Mouse (Mus musculus) forebrain, embryonic 13.5 days (tissue): ENCODE data around the gene Plekhg6. TPM values are rescaled to one million over a fixed set of nuclear protein-coding genes. Genes with fewer than 3 reads are reported as not detected.

Source experiments
- ATAC-seq: fragments of 200-750 bp; cut with Nextera tagmentation; 2 replicates; pipeline ENCODE4 v1.8.0; 2017
- H3K27ac ChIP-seq: fragments of 300-500 bp; sonication (generic); 2 replicates; pipeline ENCODE4 v1.5.1; 2015; ENCODE audit warnings: inconsistent platforms, mild to moderate bottlenecking, moderate library complexity
- H3K27me3 ChIP-seq: fragments of 300-500 bp; sonication (generic); 2 replicates; pipeline ENCODE4 v1.6.1; 2015; ENCODE audit warnings: mild to moderate bottlenecking, inconsistent platforms
- H3K36me3 ChIP-seq: fragments of 300-500 bp; sonication (generic); 2 replicates; pipeline ENCODE4 v1.6.1; 2015; ENCODE audit warnings: mild to moderate bottlenecking, inconsistent platforms; ENCODE audit not compliant: poor library complexity, severe bottlenecking
- H3K4me1 ChIP-seq: fragments of 300-500 bp; sonication (generic); 2 replicates; pipeline ENCODE4 v1.6.1; 2015; ENCODE audit warnings: inconsistent platforms
- H3K4me2 ChIP-seq: fragments of 300-500 bp; sonication (generic); 2 replicates; pipeline ENCODE4 v1.6.1; 2015; ENCODE audit warnings: inconsistent platforms, mild to moderate bottlenecking, moderate library complexity
- H3K4me3 ChIP-seq: fragments of 300-500 bp; sonication (generic); 2 replicates; pipeline ENCODE4 v1.5.1; 2015; ENCODE audit warnings: mild to moderate bottlenecking, inconsistent platforms
- H3K9ac ChIP-seq: fragments of 300-500 bp; sonication (generic); 2 replicates; pipeline ENCODE4 v1.6.1; 2015; ENCODE audit warnings: mild to moderate bottlenecking, inconsistent platforms
- H3K9me3 ChIP-seq: fragments of 300-500 bp; sonication (generic); replicated peaks from 2 replicates; pipeline ENCODE4 v1.6.1; 2016; ENCODE audit warnings: inconsistent platforms
- WGBS: fragments of 180-500 bp; shearing (Covaris S2); methylation state at CpG from one replicate; pipeline ENCODE4 v1.1.7; 2015; 5-methylcytosine and 5-hydroxymethylcytosine counted together
- polyA plus RNA-seq: library from polyadenylated mRNA; unstranded; fragments of >200 nt; fragmentation: Nextera tagmentation; extraction: Ambion mirVana; gene quantifications from 2 replicates; pipeline ENCODE4 v1.2.1, GENCODE M21; 2015

The Plekhg6 gene
- polyA plus RNA-seq, 1 experiment from 2014 or later, result 0.08 TPM

- Histone ChIP-seq H3K9me3 (no peaks in the 10 kb centered on the region), H3K4me1 (peaks cover 16% of the 10 kb centered on the region), H3K27ac (no peak overlapping the region), H3K4me3 (no peak overlapping the region), H3K36me3 (no peaks in the 10 kb centered on the region), H3K27me3 (peaks cover 63% of the 10 kb centered on the region), H3K9ac (no peak overlapping the region), H3K4me2 (no peak overlapping the region)
- 11% methylated on average over 6 of the region's 6 CpGs for WGBS
- ATAC-seq, result no peak
These were observed 2.0 kb downstream of the Plekhg6 start for GRCm38 (mm10) chr6:125378621-125379020.

DNA sequence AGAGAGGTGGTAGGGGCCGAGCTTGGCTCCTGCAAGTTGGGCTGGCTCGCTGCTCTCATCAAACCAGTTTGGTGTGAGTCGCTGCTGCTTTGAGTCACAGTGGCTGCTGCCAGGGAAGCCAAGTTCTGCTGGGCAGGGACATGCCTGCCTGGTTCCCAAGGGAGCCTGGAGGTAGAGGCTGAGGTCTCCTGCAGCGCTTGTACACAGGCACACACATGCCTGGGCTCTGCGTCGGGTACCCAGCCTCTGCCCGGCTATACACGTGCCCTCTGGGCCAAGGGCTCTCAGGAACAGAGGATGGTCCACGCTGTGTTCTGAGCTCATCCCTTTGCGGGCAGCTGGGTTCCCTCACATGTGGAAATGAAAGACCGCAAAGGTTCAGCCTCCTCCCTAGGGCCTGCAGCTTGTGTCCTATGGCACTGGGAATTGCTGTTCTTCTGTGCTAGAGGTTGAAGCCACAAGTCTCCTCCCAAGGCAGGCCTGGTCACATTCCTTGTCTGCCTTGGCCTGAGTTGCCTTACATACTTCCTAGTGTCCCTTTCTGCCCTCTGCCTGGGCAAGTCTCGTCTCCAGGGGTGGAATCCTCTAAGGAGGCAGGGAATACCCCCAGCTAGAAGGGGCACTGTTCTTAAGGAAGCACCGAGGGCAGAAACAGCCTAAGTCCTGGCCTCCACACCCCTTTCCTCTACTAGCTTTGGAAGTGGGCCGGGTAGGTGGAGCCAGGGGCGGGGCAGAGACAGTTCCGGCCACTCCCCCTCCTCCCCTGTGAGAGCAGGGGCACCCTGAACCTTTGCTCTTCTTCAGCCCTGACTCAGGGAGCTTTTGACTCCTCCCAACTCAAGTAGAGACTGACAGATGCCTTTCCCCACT, 2.8 kb downstream of the Plekhg6 start:
- no peaks in the 10 kb centered on the region for H3K36me3 ChIP-seq
- H3K9me3 ChIP-seq, result no peaks in the 10 kb centered on the region
- H3K4me1 ChIP-seq, result peaks cover 16% of the 10 kb centered on the region
- no peak for ATAC-seq
- no peak overlapping the region for H3K4me3 ChIP-seq
- 37% methylated on average over 16 of the region's 16 CpGs for WGBS
- peaks cover 59% of the 10 kb centered on the region for H3K27me3 ChIP-seq
- H3K27ac ChIP-seq, result no peak overlapping the region
- no peak overlapping the region for H3K4me2 ChIP-seq
- H3K9ac ChIP-seq, result no peak overlapping the region

DNA sequence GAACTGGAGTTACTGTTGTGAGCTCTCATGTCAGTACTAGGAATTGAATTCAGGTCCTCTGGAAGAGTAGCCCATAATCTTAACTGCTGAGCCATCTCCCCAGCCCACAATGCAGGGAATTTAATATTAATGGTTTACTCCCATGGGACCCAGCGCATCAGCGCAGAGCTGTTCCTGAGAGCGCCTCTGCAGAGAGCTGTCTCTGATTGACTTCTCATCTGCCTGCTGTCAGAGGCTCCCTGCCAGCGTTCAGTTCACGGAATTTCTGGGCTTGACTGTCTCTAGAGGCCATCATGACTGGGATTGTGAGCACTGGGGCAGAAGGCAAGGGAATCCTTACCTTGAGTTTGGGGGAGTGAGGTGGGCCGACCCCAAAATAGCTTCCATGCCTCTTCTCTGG, 3.6 kb downstream of the Plekhg6 start:
- peaks cover 16% of the 10 kb centered on the region for H3K4me1 ChIP-seq
- H3K4me2 ChIP-seq, result no peak overlapping the region
- no peak overlapping the region for H3K27ac ChIP-seq
- H3K4me3 ChIP-seq, result no peak overlapping the region
- no peaks in the 10 kb centered on the region for H3K9me3 ChIP-seq
- 57% methylated on average over 6 of the region's 6 CpGs for WGBS
- no peak for ATAC-seq
- peaks cover 51% of the 10 kb centered on the region for H3K27me3 ChIP-seq
- no peak overlapping the region for H3K9ac ChIP-seq
- no peaks in the 10 kb centered on the region for H3K36me3 ChIP-seq

- Histone ChIP-seq H3K36me3 (no peaks in the 10 kb centered on the region), H3K27ac (no peak overlapping the region), H3K4me3 (no peak overlapping the region), H3K4me2 (no peak overlapping the region), H3K9ac (no peak overlapping the region), H3K27me3 (peaks cover 28% of the 10 kb centered on the region), H3K9me3 (no peaks in the 10 kb centered on the region), H3K4me1 (peaks cover 13% of the 10 kb centered on the region; the same call in 1 of the 2 replicates)
- WGBS, result 47% methylated on average over 4 of the region's 4 CpGs
- no peak for ATAC-seq
These were observed 12.7 kb downstream of the Plekhg6 start for GRCm38 (mm10) chr6:125367758-125368371.

GRCm38 (mm10) chr6:125366133-125366532, 14.5 kb downstream of the Plekhg6 start:
- H3K4me2 ChIP-seq, result no peak overlapping the region
- no peak for ATAC-seq
- H3K9ac ChIP-seq, result no peak overlapping the region
- H3K4me3 ChIP-seq, result no peak overlapping the region
- H3K27ac ChIP-seq, result no peak overlapping the region
- H3K4me1 ChIP-seq, result peaks cover 21% of the 10 kb centered on the region
- H3K27me3 ChIP-seq, result peaks cover 45% of the 10 kb centered on the region
- WGBS, result 75% methylated on average over 1 of the region's 1 CpGs
- H3K36me3 ChIP-seq, result no peaks in the 10 kb centered on the region
- no peaks in the 10 kb centered on the region for H3K9me3 ChIP-seq

GRCm38 (mm10) chr6:125365522-125365921, 15.1 kb downstream of the Plekhg6 start:
- no peaks in the 10 kb centered on the region for H3K36me3 ChIP-seq
- no peaks in the 10 kb centered on the region for H3K9me3 ChIP-seq
- no peak overlapping the region for H3K27ac ChIP-seq
- no peak overlapping the region for H3K4me3 ChIP-seq
- H3K4me1 ChIP-seq, result peaks cover 23% of the 10 kb centered on the region
- ATAC-seq, result no peak
- no peak overlapping the region for H3K9ac ChIP-seq
- WGBS, result 85% methylated on average over 5 of the region's 5 CpGs
- H3K27me3 ChIP-seq, result peaks cover 50% of the 10 kb centered on the region
- H3K4me2 ChIP-seq, result no peak overlapping the region

DNA sequence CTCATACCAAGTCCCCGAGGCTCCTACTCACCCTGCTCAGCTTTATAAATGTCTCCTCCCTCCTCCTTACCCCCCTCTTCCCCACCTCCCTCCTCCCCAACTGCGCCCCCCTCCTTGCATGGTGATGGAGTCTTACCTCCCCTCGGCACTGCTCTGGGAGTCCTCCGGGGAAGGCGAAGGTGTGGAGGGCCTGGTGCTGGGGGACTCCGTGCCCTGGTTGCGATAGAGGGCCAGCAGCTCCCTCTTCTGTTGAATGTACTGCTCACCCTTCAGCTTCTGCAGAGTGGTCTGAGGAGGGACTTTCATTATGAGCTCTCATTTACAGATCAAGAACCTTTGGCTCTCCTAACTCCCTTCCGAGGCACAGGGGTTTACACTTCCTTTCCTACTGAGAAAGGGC, 16.1 kb downstream of the Plekhg6 start:
- ATAC-seq, result no peak
- H3K4me2 ChIP-seq, result no peak overlapping the region
- H3K9ac ChIP-seq, result no peak overlapping the region
- peaks cover 52% of the 10 kb centered on the region for H3K27me3 ChIP-seq
- H3K4me3 ChIP-seq, result no peak overlapping the region
- H3K4me1 ChIP-seq, result peaks cover 20% of the 10 kb centered on the region
- 5% methylated on average over 8 of the region's 8 CpGs for WGBS
- H3K27ac ChIP-seq, result no peak overlapping the region
- H3K36me3 ChIP-seq, result no peaks in the 10 kb centered on the region
- H3K9me3 ChIP-seq, result no peaks in the 10 kb centered on the region

GRCm38 (mm10) chr6:125363451-125364242, 16.9 kb downstream of the Plekhg6 start:
- Histone ChIP-seq H3K36me3 (0 out of 2 replicates have a peak, but pooled peaks cover 5% of the 10 kb centered on the region), H3K27ac (no peak overlapping the region), H3K4me1 (peaks cover 20% of the 10 kb centered on the region), H3K9ac (no peak overlapping the region), H3K4me2 (peak overlapping the region; percentile 39), H3K9me3 (no peaks in the 10 kb centered on the region), H3K27me3 (peaks cover 52% of the 10 kb centered on the region), H3K4me3 (peak overlapping the region; percentile 21)
- ATAC-seq, result no peak
- 6% methylated on average over 23 of the region's 23 CpGs for WGBS

DNA sequence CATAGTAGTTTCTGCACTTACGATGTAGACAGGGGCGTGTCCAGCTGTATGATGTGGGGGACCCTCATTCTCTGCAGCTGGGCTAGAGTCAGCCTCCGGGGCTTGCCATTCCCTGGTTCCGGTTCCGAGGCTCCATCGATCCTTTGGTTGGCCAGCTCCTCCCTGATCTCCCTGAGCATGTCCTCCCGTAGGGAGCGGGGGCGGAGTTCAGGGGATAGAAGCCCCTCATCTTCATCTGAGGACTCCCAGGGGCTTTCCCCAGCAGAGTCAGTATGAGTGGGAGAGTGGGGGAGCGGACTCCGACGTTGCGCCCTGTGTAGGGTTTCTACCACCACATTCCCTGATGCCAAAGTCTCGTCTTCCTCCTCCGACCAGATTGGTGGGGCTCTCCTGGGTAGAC, 17.6 kb downstream of the Plekhg6 start:
- no peak for ATAC-seq
- WGBS, result 7% methylated on average over 15 of the region's 15 CpGs
- Histone ChIP-seq H3K4me3 (peak overlapping the region; percentile 21), H3K27me3 (peaks cover 52% of the 10 kb centered on the region), H3K27ac (no peak overlapping the region), H3K9me3 (no peaks in the 10 kb centered on the region), H3K9ac (no peak overlapping the region), H3K4me1 (peaks cover 20% of the 10 kb centered on the region), H3K36me3 (peaks cover 6% of the 10 kb centered on the region; the same call in 1 of the 2 replicates), H3K4me2 (peak overlapping the region; percentile 39)

DNA sequence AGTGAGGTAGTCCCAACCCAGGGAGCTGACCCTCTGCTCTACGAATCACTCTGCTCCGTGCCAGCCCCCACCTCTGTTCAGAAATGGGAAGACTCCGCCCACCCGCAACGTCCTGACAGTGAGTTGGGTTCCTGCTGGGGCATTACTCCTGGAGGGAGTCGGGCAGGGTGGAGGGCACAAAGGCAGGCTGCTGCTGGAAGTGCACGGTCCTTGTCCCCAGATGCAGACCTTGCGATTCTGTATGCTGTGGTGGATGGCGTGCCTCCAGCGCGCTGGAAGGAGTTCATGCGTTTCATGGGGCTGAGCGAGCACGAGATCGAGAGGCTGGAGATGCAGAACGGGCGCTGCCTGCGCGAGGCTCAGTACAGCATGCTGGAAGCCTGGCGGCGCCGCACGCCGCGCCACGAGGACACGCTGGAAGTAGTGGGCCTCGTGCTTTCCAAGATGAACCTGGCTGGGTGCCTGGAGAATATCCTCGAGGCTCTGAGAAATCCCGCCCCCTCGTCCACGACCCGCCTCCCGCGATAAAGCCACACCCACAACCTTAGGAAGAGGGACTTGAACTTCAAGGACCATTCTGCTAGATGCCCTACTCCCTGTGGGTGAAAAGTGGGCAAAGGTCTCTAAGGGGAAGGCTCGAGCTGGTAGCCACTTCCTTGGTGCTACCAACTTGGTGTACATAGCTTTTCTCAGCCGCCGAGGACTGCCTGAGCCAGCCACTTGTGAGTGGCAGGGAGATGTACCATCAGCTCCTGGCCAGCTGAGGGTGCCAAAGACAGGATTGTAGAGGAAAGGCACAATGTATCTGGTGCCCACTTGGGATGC, 18.9 kb downstream of the Plekhg6 start:
- Histone ChIP-seq H3K27me3 (peaks cover 52% of the 10 kb centered on the region), H3K36me3 (peaks cover 12% of the 10 kb centered on the region; the same call in 1 of the 2 replicates), H3K9me3 (no peaks in the 10 kb centered on the region), H3K27ac (no peak overlapping the region), H3K9ac (0 out of 2 replicates have a peak overlapping the region, but pooled peaks have one; percentile 3), H3K4me3 (peak overlapping the region; percentile 22), H3K4me1 (peaks cover 20% of the 10 kb centered on the region), H3K4me2 (peak overlapping the region; percentile 55)
- WGBS, result 6% methylated on average over 38 of the region's 38 CpGs
- ATAC-seq, result peak; percentile 53

DNA sequence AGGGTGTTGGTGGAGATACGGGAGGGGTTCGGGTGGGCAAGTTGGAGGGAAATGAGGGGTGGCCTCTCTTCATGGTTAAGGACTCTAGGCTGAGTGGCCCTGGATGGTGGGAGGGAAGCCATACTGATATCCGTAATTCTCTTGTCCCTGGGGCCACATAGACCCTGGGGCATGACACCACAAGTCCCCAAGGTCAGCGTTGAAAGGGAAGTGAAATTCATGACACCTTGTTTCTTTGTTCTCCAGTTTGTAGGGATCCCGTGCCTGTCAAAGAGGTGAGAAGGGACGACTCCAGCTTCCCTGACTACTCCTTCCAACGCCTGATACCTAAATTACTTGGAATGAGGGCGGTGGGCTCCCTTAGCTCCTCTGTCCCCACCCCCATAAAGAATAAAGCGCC, 19.7 kb downstream of the Plekhg6 start:
- Histone ChIP-seq H3K27me3 (peaks cover 49% of the 10 kb centered on the region), H3K4me2 (no peak overlapping the region)

More for the DNA sequence above, 19.7 kb downstream of the Plekhg6 start:
- H3K36me3 ChIP-seq, result peaks cover 12% of the 10 kb centered on the region; the same call in 1 of the 2 replicates
- peaks cover 20% of the 10 kb centered on the region for H3K4me1 ChIP-seq
- no peak for ATAC-seq
- no peak overlapping the region for H3K9ac ChIP-seq
- no peaks in the 10 kb centered on the region for H3K9me3 ChIP-seq
- 48% methylated on average over 9 of the region's 9 CpGs for WGBS
- no peak overlapping the region for H3K27ac ChIP-seq
- no peak overlapping the region for H3K4me3 ChIP-seq
